Mouse (Mus musculus) lung, embryonic 14.5 days (tissue): ENCODE measurements at regions not wholly inside any gene's neighbourhood (a gene's known extent, or its start where the extent isn't known, plus 50 kb on each side); places are given as distances from the start of the nearest gene placed in this dataset.

Source experiments
- ATAC-seq: fragments of 200-750 bp; cut with Nextera tagmentation; 2 replicates; pipeline ENCODE4 v1.8.0; 2017; ENCODE audit warnings: mild to moderate bottlenecking, moderate TSS enrichment, moderate library complexity; ENCODE audit not compliant: insufficient read depth
- DNase-seq: peaks from one replicate; pipeline ENCODE4 v3.0.0-alpha.2; 2015
- H3K27ac ChIP-seq: fragments of 300-500 bp; sonication (generic); 2 replicates; pipeline ENCODE4 v1.5.1; 2014; ENCODE audit warnings: low read depth, mild to moderate bottlenecking, moderate library complexity
- H3K27me3 ChIP-seq: fragments of 300-500 bp; sonication (generic); 2 replicates; pipeline ENCODE4 v1.6.1; 2014; ENCODE audit warnings: low read length, control low read depth; ENCODE audit not compliant: insufficient read depth
- H3K36me3 ChIP-seq: fragments of 300-500 bp; sonication (generic); 2 replicates; pipeline ENCODE4 v1.6.1; 2014; ENCODE audit warnings: control low read depth; ENCODE audit not compliant: insufficient read depth
- H3K4me1 ChIP-seq: fragments of 300-500 bp; sonication (generic); 2 replicates; pipeline ENCODE4 v1.6.1; 2014; ENCODE audit warnings: antibody characterized with exemption, control low read depth; ENCODE audit not compliant: insufficient read depth
- H3K4me2 ChIP-seq: fragments of 300-500 bp; sonication (generic); 2 replicates; pipeline ENCODE4 v1.6.1; 2014; ENCODE audit warnings: mild to moderate bottlenecking
- H3K4me3 ChIP-seq: fragments of 300-500 bp; sonication (generic); 2 replicates; pipeline ENCODE4 v1.5.1; 2014; ENCODE audit warnings: low read depth, low read length
- H3K9ac ChIP-seq: fragments of 300-500 bp; sonication (generic); 2 replicates; pipeline ENCODE4 v1.6.1; 2014
- H3K9me3 ChIP-seq: fragments of 300-500 bp; sonication (generic); 2 replicates; pipeline ENCODE4 v1.6.1; 2016; ENCODE audit warnings: low read depth, low read length, control low read depth
- CTCF ChIP-seq: IDR thresholded peaks from 2 replicates; pipeline ENCODE4 v1.5.1; 2016; ENCODE audit warnings: antibody characterized with exemption, low read depth
- WGBS: fragments of 180-500 bp; shearing (Covaris S2); extraction: QIAGEN DNeasy Blood & Tissue Kit; methylation state at CpG from one replicate; pipeline ENCODE4 v1.1.7; 2014; 5-methylcytosine and 5-hydroxymethylcytosine counted together

GRCm38 (mm10) chr7:111322901-111323300 is 240.1 kb upstream of the Eif4g2 start:
- DNase-seq (no peak), ATAC-seq (no peak)
- Histone ChIP-seq H3K27ac (no peak overlapping the region), H3K36me3 (no peaks in the 10 kb centered on the region), H3K9me3 (no peaks in the 10 kb centered on the region), H3K27me3 (no peaks in the 10 kb centered on the region), H3K4me1 (no peaks in the 10 kb centered on the region), H3K4me3 (no peak overlapping the region), H3K9ac (no peak overlapping the region), H3K4me2 (no peak overlapping the region)
- WGBS = 64% methylated on average over 6 of the region's 6 CpGs
- TF ChIP-seq CTCF = no peak

- Histone ChIP-seq H3K9me3 (no peaks in the 10 kb centered on the region), H3K4me2 (no peak overlapping the region), H3K36me3 (no peaks in the 10 kb centered on the region), H3K9ac (no peak overlapping the region), H3K27me3 (no peaks in the 10 kb centered on the region), H3K27ac (no peak overlapping the region), H3K4me3 (no peak overlapping the region), H3K4me1 (no peaks in the 10 kb centered on the region)
- no peak for TF ChIP-seq CTCF
- DNase-seq = no peak
- no peak for ATAC-seq
- 70% methylated on average over 1 of the region's 1 CpGs for WGBS
Observed at GRCm38 (mm10) chr7:111319917-111320316, 237.1 kb upstream of the Eif4g2 start.

GRCm38 (mm10) chr7:111316479-111316990 is 233.7 kb upstream of the Eif4g2 start:
- 76% methylated on average over 2 of the region's 2 CpGs for WGBS
- TF ChIP-seq CTCF = no peak
- no peak overlapping the region for H3K27ac ChIP-seq
- DNase-seq = no peak
- H3K9ac ChIP-seq = no peak overlapping the region
- no peak for ATAC-seq
- H3K9me3 ChIP-seq = no peaks in the 10 kb centered on the region
- no peaks in the 10 kb centered on the region for H3K27me3 ChIP-seq
- no peaks in the 10 kb centered on the region for H3K36me3 ChIP-seq
- H3K4me3 ChIP-seq = no peak overlapping the region
- no peaks in the 10 kb centered on the region for H3K4me1 ChIP-seq
- no peak overlapping the region for H3K4me2 ChIP-seq

GRCm38 (mm10) chr7:111313921-111314320 is 231.1 kb upstream of the Eif4g2 start:
- no peak overlapping the region for H3K4me3 ChIP-seq
- no peaks in the 10 kb centered on the region for H3K9me3 ChIP-seq
- DNase-seq (no peak), ATAC-seq (no peak)
- no peaks in the 10 kb centered on the region for H3K27me3 ChIP-seq
- no peak for TF ChIP-seq CTCF
- no peak overlapping the region for H3K9ac ChIP-seq
- 90% methylated on average over 4 of the region's 4 CpGs for WGBS
- no peak overlapping the region for H3K4me2 ChIP-seq
- H3K36me3 ChIP-seq = no peaks in the 10 kb centered on the region
- H3K4me1 ChIP-seq = no peaks in the 10 kb centered on the region
- no peak overlapping the region for H3K27ac ChIP-seq

GRCm38 (mm10) chr7:111305196-111305595 is 222.4 kb upstream of the Eif4g2 start:
- ATAC-seq = no peak
- H3K27ac ChIP-seq = no peak overlapping the region
- no peaks in the 10 kb centered on the region for H3K36me3 ChIP-seq
- no peaks in the 10 kb centered on the region for H3K27me3 ChIP-seq
- H3K4me2 ChIP-seq = no peak overlapping the region
- TF ChIP-seq CTCF = peak; percentile 51
- DNase-seq = no peak
- no peaks in the 10 kb centered on the region for H3K9me3 ChIP-seq
- no peaks in the 10 kb centered on the region for H3K4me1 ChIP-seq
- no peak overlapping the region for H3K4me3 ChIP-seq
- H3K9ac ChIP-seq = no peak overlapping the region

- H3K4me3 ChIP-seq = no peak overlapping the region
- WGBS = 81% methylated on average over 16 of the region's 16 CpGs
- TF ChIP-seq CTCF = no peak
- H3K27me3 ChIP-seq = no peaks in the 10 kb centered on the region
- no peaks in the 10 kb centered on the region for H3K4me1 ChIP-seq
- H3K36me3 ChIP-seq = no peaks in the 10 kb centered on the region
- H3K9ac ChIP-seq = no peak overlapping the region
- no peak overlapping the region for H3K4me2 ChIP-seq
- H3K27ac ChIP-seq = no peak overlapping the region
- DNase-seq = no peak
- ATAC-seq = no peak
- no peaks in the 10 kb centered on the region for H3K9me3 ChIP-seq
Observed at GRCm38 (mm10) chr7:111301791-111302488, 219.1 kb upstream of the Eif4g2 start.

GRCm38 (mm10) chr7:111297174-111297902 is 214.5 kb upstream of the Eif4g2 start:
- no peaks in the 10 kb centered on the region for H3K27me3 ChIP-seq
- TF ChIP-seq CTCF = no peak
- no peaks in the 10 kb centered on the region for H3K9me3 ChIP-seq
- ATAC-seq = no peak
- H3K9ac ChIP-seq = no peak overlapping the region
- no peak overlapping the region for H3K4me2 ChIP-seq
- 84% methylated on average over 9 of the region's 9 CpGs for WGBS
- no peak for DNase-seq
- no peaks in the 10 kb centered on the region for H3K36me3 ChIP-seq
- H3K4me1 ChIP-seq = no peaks in the 10 kb centered on the region
- H3K4me3 ChIP-seq = no peak overlapping the region
- H3K27ac ChIP-seq = no peak overlapping the region
